Mouse (Mus musculus): Measurements from ENCODE around the gene Prl8a6. TPM values are rescaled to one million over a fixed set of nuclear protein-coding genes. Genes with fewer than 3 reads are reported as not detected.

Prl8a6 gene
- polyA plus RNA-seq (2015; fragmentation: Nextera tagmentation; extraction: Ambion mirVana): not detected in 2 replicates

GRCm38 (mm10) chr13:27438588-27438987 is at the start of gene Prl8a6:
TSS of gene Prl8a6 (minus strand) at chr13:27438688.
- Histone ChIP-seq H3K4me3 (ENCODE audit: low read depth, low read length) (no peak within 1 kb of the TSS), H3K36me3 (ENCODE audit: control insufficient read depth, insufficient read depth) (no peaks in the 10 kb centered on the region), H3K4me1 (replicated peaks; ENCODE audit: control insufficient read depth, insufficient read depth, low read length) (no peaks in the 10 kb centered on the region), H3K27ac (ENCODE audit: low read depth, low read length) (no peak within 1 kb of the TSS), H3K9ac (ENCODE audit: low read depth, low read length) (no peak within 1 kb of the TSS), H3K27me3 (replicated peaks; ENCODE audit: control insufficient read depth, insufficient read depth, low read length) (no peaks in the 10 kb centered on the region), H3K4me2 (replicated peaks; ENCODE audit: low read depth) (no peak within 1 kb of the TSS), H3K9me3 (ENCODE audit: control insufficient read depth) (no peaks in the 10 kb centered on the region)
- no peak for TF ChIP-seq CTCF (IDR thresholded peaks at IDR 0.05; ENCODE audit: low read depth)
- ATAC-seq: no peak
- WGBS: 79% methylated on average over 3 of the region's 3 CpGs

GRCm38 (mm10) chr13:27433159-27433558 is 5.3 kb downstream of the Prl8a6 start:
- no peaks in the 10 kb centered on the region for H3K4me1 ChIP-seq (replicated peaks; ENCODE audit: control insufficient read depth, insufficient read depth, low read length)
- H3K9me3 ChIP-seq (ENCODE audit: control insufficient read depth): no peaks in the 10 kb centered on the region
- H3K27ac ChIP-seq (ENCODE audit: low read depth, low read length): no peak overlapping the region
- no peaks in the 10 kb centered on the region for H3K27me3 ChIP-seq (replicated peaks; ENCODE audit: control insufficient read depth, insufficient read depth, low read length)
- no peak for ATAC-seq
- no peak overlapping the region for H3K9ac ChIP-seq (ENCODE audit: low read depth, low read length)
- 77% methylated on average over 1 of the region's 1 CpGs for WGBS
- H3K4me3 ChIP-seq (ENCODE audit: low read depth, low read length): no peak overlapping the region
- no peak for TF ChIP-seq CTCF (IDR thresholded peaks at IDR 0.05; ENCODE audit: low read depth)
- H3K36me3 ChIP-seq (ENCODE audit: control insufficient read depth, insufficient read depth): no peaks in the 10 kb centered on the region
- H3K4me2 ChIP-seq (replicated peaks; ENCODE audit: low read depth): no peak overlapping the region

- ATAC-seq: no peak
- TF ChIP-seq CTCF (IDR thresholded peaks at IDR 0.05; ENCODE audit: low read depth): peak; percentile 18; the same call in 1 of the 2 replicates
- Histone ChIP-seq H3K4me3 (ENCODE audit: low read depth, low read length) (no peak overlapping the region), H3K4me2 (replicated peaks; ENCODE audit: low read depth) (no peak overlapping the region), H3K9me3 (ENCODE audit: control insufficient read depth) (no peaks in the 10 kb centered on the region), H3K4me1 (replicated peaks; ENCODE audit: control insufficient read depth, insufficient read depth, low read length) (no peaks in the 10 kb centered on the region), H3K27ac (ENCODE audit: low read depth, low read length) (no peak overlapping the region), H3K27me3 (replicated peaks; ENCODE audit: control insufficient read depth, insufficient read depth, low read length) (no peaks in the 10 kb centered on the region), H3K9ac (ENCODE audit: low read depth, low read length) (no peak overlapping the region), H3K36me3 (ENCODE audit: control insufficient read depth, insufficient read depth) (no peaks in the 10 kb centered on the region)
Observed at GRCm38 (mm10) chr13:27413640-27414039, 24.8 kb downstream of the Prl8a6 start.

- no peaks in the 10 kb centered on the region for H3K36me3 ChIP-seq (ENCODE audit: control insufficient read depth, insufficient read depth)
- no peaks in the 10 kb centered on the region for H3K9me3 ChIP-seq (ENCODE audit: control insufficient read depth)
- H3K9ac ChIP-seq (ENCODE audit: low read depth, low read length): no peak overlapping the region
- H3K4me2 ChIP-seq (replicated peaks; ENCODE audit: low read depth): no peak overlapping the region
- 94% methylated on average over 7 of the region's 7 CpGs for WGBS
- H3K27me3 ChIP-seq (replicated peaks; ENCODE audit: control insufficient read depth, insufficient read depth, low read length): no peaks in the 10 kb centered on the region
- ATAC-seq: no peak
- no peak overlapping the region for H3K27ac ChIP-seq (ENCODE audit: low read depth, low read length)
- no peak for TF ChIP-seq CTCF (IDR thresholded peaks at IDR 0.05; ENCODE audit: low read depth)
- H3K4me3 ChIP-seq (ENCODE audit: low read depth, low read length): no peak overlapping the region
- no peaks in the 10 kb centered on the region for H3K4me1 ChIP-seq (replicated peaks; ENCODE audit: control insufficient read depth, insufficient read depth, low read length)
Observed at GRCm38 (mm10) chr13:27399061-27399724, 39.3 kb downstream of the Prl8a6 start.

- H3K4me3 ChIP-seq (ENCODE audit: low read depth, low read length): no peak within 1 kb of the TSS
- no peaks in the 10 kb centered on the region for H3K27me3 ChIP-seq (replicated peaks; ENCODE audit: control insufficient read depth, insufficient read depth, low read length)
- H3K4me1 ChIP-seq (replicated peaks; ENCODE audit: control insufficient read depth, insufficient read depth, low read length): no peaks in the 10 kb centered on the region
- no peaks in the 10 kb centered on the region for H3K36me3 ChIP-seq (ENCODE audit: control insufficient read depth, insufficient read depth)
- no peak within 1 kb of the TSS for H3K9ac ChIP-seq (ENCODE audit: low read depth, low read length)
- no peak within 1 kb of the TSS for H3K4me2 ChIP-seq (replicated peaks; ENCODE audit: low read depth)
- TF ChIP-seq CTCF (IDR thresholded peaks at IDR 0.05; ENCODE audit: low read depth): no peak
- H3K9me3 ChIP-seq (ENCODE audit: control insufficient read depth): no peaks in the 10 kb centered on the region
- WGBS: 77% methylated on average over 6 of the region's 6 CpGs
- no peak for ATAC-seq
- no peak within 1 kb of the TSS for H3K27ac ChIP-seq (ENCODE audit: low read depth, low read length)
Observed at GRCm38 (mm10) chr13:27390746-27391145, 47.7 kb downstream of the Prl8a6 start, which contains the start of gene Prl2b1. TSS of gene Prl2b1 (minus strand) at chr13:27390846.

Other genes with a start within 250 kb of the Prl8a6 start
- not detected in 2 replicates for gene Prl3c1, start 242.0 kb downstream of the Prl8a6 start, polyA plus RNA-seq (2015; fragmentation: Nextera tagmentation; extraction: Ambion mirVana)
- gene Prl3b1, start 196.8 kb downstream of the Prl8a6 start, polyA plus RNA-seq (2015; fragmentation: Nextera tagmentation; extraction: Ambion mirVana): not detected in 2 replicates
- gene Prl3a1, start 179.3 kb downstream of the Prl8a6 start, polyA plus RNA-seq (2015; fragmentation: Nextera tagmentation; extraction: Ambion mirVana): not detected in 2 replicates
- 1.7 and 1.9 TPM in 2 replicates for gene Prl6a1, start 126.1 kb downstream of the Prl8a6 start, polyA plus RNA-seq (2015; fragmentation: Nextera tagmentation; extraction: Ambion mirVana)
- not detected in 2 replicates for gene Prl8a2, start 93.0 kb downstream of the Prl8a6 start, polyA plus RNA-seq (2015; fragmentation: Nextera tagmentation; extraction: Ambion mirVana)
- gene Prl2b1, start 47.8 kb downstream of the Prl8a6 start, polyA plus RNA-seq (2015; fragmentation: Nextera tagmentation; extraction: Ambion mirVana): not detected in 2 replicates
- gene Prl8a8, start 74.5 kb upstream of the Prl8a6 start, polyA plus RNA-seq (2015; fragmentation: Nextera tagmentation; extraction: Ambion mirVana): not detected in 2 replicates
- not detected in 2 replicates for gene Prl8a9, start 125.9 kb upstream of the Prl8a6 start, polyA plus RNA-seq (2015; fragmentation: Nextera tagmentation; extraction: Ambion mirVana)
- not detected in 2 replicates for gene Prl8a1, start 143.5 kb upstream of the Prl8a6 start, polyA plus RNA-seq (2015; fragmentation: Nextera tagmentation; extraction: Ambion mirVana)
- not detected in 2 replicates for gene Prl7b1, start 171.9 kb upstream of the Prl8a6 start, polyA plus RNA-seq (2015; fragmentation: Nextera tagmentation; extraction: Ambion mirVana)
- not detected in 2 replicates for gene Prl7a1, start 203.8 kb upstream of the Prl8a6 start, polyA plus RNA-seq (2015; fragmentation: Nextera tagmentation; extraction: Ambion mirVana)
- gene Prl7a2, start 229.3 kb upstream of the Prl8a6 start, polyA plus RNA-seq (2015; fragmentation: Nextera tagmentation; extraction: Ambion mirVana): not detected in 2 replicates